Mouse (Mus musculus) urinary bladder, adult 18-20 months (tissue): ENCODE data around the gene Ssxb9.
"Not testable (repeated sequence)": the region's sequence is repeated elsewhere in the genome, so short reads cannot be mapped to it uniquely, and the experiment has no call there.

Experiments
- DNase-seq, 2 experiments: peaks; one replicate each; pipeline ENCODE4 v3.0.0; 2022; ENCODE audit warnings: low spot score in 2 of 2, mixed read lengths in 2 of 2

Ssxb9 gene

DNA sequence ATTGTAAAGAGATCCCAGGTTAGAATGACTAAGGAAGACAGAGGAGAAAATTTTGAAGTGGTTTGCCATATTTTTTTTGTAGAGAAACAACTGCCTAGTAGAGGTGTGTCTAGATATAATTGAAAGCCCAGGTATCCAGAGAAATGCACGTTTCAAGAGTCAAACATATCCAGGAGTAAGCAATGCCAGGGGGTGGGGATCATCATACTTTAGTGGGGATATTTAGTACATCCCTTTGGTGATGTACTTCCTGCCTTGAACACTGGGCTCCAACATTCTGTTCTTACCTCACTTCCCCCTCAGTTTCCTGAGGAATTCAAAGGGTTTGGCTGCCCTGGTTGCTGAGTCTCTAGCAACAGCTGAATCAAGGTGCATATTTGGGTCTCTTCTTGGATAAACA, at the start of gene Ssxb9:
TSS of gene Ssxb9 (plus strand) at position 301 of the 400 bp plus-strand sequence.
- DNase-seq: not testable (repeated sequence)

DNA sequence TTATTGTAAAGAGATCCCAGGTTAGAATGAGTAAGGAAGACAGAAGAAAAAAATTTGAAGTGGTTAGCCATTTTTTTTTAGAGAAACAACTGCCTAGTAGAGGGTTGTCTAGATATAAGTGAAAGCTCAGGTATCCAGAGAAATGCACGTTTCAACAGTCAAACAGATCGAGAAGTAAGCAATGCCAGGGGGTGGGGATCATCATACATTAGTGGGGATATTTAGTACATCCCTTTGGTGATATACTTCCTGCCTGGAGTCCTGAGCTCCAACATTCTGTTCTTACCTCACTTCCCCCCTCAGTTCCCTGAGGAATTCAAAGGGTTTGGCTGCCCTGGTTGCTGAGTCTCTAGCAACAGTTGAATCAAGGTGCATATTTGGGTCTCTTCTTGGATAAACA, 39.7 kb upstream of the Ssxb9 start, which contains the start of gene Ssxb10:
TSS of gene Ssxb10 (plus strand) at position 301 of the 400 bp plus-strand sequence.
- DNase-seq: no peak

DNA sequence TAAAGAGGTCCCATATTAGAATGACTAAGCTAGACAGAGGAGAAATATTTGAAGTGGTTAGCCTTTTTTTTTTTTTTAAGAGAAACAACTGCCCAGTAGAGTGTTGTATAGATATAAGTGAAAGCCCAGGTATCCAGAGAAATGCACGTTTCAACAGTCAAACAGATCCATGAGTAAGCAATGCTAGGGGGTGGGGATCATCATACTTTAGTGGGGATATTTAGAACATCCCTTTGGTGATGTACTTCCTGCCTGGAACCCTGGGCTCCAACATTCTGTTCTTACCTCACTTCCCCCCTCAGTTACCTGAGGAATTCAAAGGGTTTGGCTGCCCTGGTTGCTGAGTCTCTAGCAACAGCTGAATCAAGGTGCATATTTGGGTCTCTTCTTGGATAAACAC, 46.2 kb downstream of the Ssxb9 start, which contains the start of gene Ssxb1:
TSS of gene Ssxb1 (plus strand) at position 301 of the 400 bp plus-strand sequence.
- DNase-seq: not testable (repeated sequence)
